Mouse (Mus musculus): ENCODE measurements at regions not wholly inside any gene's neighbourhood (a gene's known extent, or its start where the extent isn't known, plus 50 kb on each side); places are given as distances from the start of the nearest gene placed in this dataset.

- in situ Hi-C loops (cut with MboI, MseI) = loop anchor here (10.0 kb wide), 1 partner anchor 755 kb away; no protein-coding TSS in a partner anchor
These were observed 174.4 kb downstream of the Cct6b start for GRCm38 (mm10) chr11:82589761-82590160.

GRCm38 (mm10) chr11:82588744-82589143 is 175.4 kb downstream of the Cct6b start:
- in situ Hi-C loops (cut with MboI, MseI) = no loop called here

- in situ Hi-C loops (cut with MboI, MseI) = no loop called here
These were observed 184.2 kb downstream of the Cct6b start for GRCm38 (mm10) chr11:82579841-82580415.

GRCm38 (mm10) chr11:82576019-82576418 is 187.3 kb downstream of the Tmem132e start:
- in situ Hi-C loops (cut with MboI, MseI) = no loop called here

- in situ Hi-C loops (cut with MboI, MseI) = no loop called here
These were observed 184.4 kb downstream of the Tmem132e start for GRCm38 (mm10) chr11:82573126-82573525.

- in situ Hi-C loops (cut with MboI, MseI) = no loop called here
These were observed 182.8 kb downstream of the Tmem132e start for GRCm38 (mm10) chr11:82571525-82571924.

- in situ Hi-C loops (cut with MboI, MseI) = no loop called here
These were observed 181.1 kb downstream of the Tmem132e start for GRCm38 (mm10) chr11:82569819-82570218.

- in situ Hi-C loops (cut with MboI, MseI) = no loop called here
These were observed 179.5 kb downstream of the Tmem132e start for GRCm38 (mm10) chr11:82568219-82568676.

GRCm38 (mm10) chr11:82567014-82567685 is 178.4 kb downstream of the Tmem132e start:
- in situ Hi-C loops (cut with MboI, MseI) = no loop called here

GRCm38 (mm10) chr11:82566092-82566491 is 177.4 kb downstream of the Tmem132e start:
- in situ Hi-C loops (cut with MboI, MseI) = no loop called here

GRCm38 (mm10) chr11:82564181-82564580 is 175.5 kb downstream of the Tmem132e start:
- in situ Hi-C loops (cut with MboI, MseI) = no loop called here

- in situ Hi-C loops (cut with MboI, MseI) = no loop called here
These were observed 153.3 kb downstream of the Tmem132e start for GRCm38 (mm10) chr11:82542028-82542427.

GRCm38 (mm10) chr11:82541376-82541775 is 152.7 kb downstream of the Tmem132e start:
- in situ Hi-C loops (cut with MboI, MseI) = no loop called here

- in situ Hi-C loops (cut with MboI, MseI) = no loop called here
These were observed 149.2 kb downstream of the Tmem132e start for GRCm38 (mm10) chr11:82537931-82538330.

GRCm38 (mm10) chr11:82523200-82523802 is 134.6 kb downstream of the Tmem132e start:
- in situ Hi-C loops (cut with MboI, MseI) = no loop called here

GRCm38 (mm10) chr11:82521383-82521782 is 132.7 kb downstream of the Tmem132e start:
- in situ Hi-C loops (cut with MboI, MseI) = no loop called here

- in situ Hi-C loops (cut with MboI, MseI) = no loop called here
These were observed 130.0 kb downstream of the Tmem132e start for GRCm38 (mm10) chr11:82518691-82519090.

- in situ Hi-C loops (cut with MboI, MseI) = no loop called here
These were observed 125.9 kb downstream of the Tmem132e start for GRCm38 (mm10) chr11:82514526-82515144.

GRCm38 (mm10) chr11:82508564-82508963 is 119.9 kb downstream of the Tmem132e start:
- in situ Hi-C loops (cut with MboI, MseI) = no loop called here
